Mouse (Mus musculus): ENCODE measurements around the gene C2cd3. TPM values are rescaled to one million over a fixed set of nuclear protein-coding genes. Genes with fewer than 3 reads are reported as not detected.

The C2cd3 gene
- polyA plus RNA-seq, 1 experiment from 2014 or later: 8.4 TPM

DNA sequence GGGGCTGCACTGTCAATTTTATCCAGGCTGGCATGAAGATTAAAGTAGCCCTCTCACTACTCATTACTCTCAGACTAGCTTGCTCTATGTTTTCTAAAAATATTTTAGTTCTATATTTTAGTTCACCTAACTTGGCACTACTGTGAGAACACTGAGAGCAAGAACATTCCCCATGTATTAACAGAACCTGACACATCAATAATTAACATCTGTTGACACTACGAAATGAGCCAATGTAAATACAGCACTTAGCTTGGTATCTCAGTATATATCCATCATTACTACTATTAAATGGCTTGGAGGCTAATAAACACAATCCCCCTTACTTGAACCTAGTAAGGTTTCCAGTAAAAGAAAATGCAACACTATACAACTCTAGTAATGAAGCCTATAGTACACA, 15.3 kb upstream of the C2cd3 start:
- Histone ChIP-seq H3K36me3 (ENCODE audit: control insufficient read depth, insufficient read depth) (no peaks in the 10 kb centered on the region), H3K9me3 (replicated peaks; ENCODE audit: control insufficient read depth, low read length) (no peaks in the 10 kb centered on the region), H3K4me3 (ENCODE audit: low read depth, low read length) (no peak overlapping the region), H3K27me3 (ENCODE audit: control insufficient read depth, insufficient read depth, low read depth, low read length) (no peaks in the 10 kb centered on the region), H3K9ac (ENCODE audit: low read depth, low read length) (no peak overlapping the region), H3K27ac (ENCODE audit: low read length) (no peak overlapping the region), H3K4me2 (ENCODE audit: low read depth, low read length) (no peak overlapping the region), H3K4me1 (ENCODE audit: control insufficient read depth, low read depth, low read length) (no peaks in the 10 kb centered on the region)
- WGBS (ENCODE audit: insufficient replicate concordance): 78% methylated on average over 1 of the region's 1 CpGs
- no peak for ATAC-seq (ENCODE audit: low read depth)

DNA sequence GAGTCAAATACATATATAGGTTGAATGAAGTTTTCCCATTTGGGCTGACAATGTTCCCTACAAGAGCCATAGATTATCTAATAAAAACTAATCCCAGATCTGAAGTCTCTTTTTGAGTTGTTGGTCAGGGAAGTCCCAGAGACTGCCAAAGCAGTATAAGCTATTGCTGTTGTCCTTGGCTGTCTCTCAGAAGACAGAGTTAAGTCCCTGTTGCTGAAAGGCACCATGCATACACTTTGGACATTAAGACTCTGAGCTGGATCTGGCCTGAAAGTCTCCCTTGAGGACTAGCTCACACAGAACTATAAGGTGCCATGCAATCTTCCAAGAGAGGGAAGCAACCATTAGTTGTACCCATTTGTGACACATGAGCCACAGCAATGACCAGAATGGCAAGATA, 14.2 kb upstream of the C2cd3 start:
- Histone ChIP-seq H3K9ac (ENCODE audit: low read depth, low read length) (no peak overlapping the region), H3K4me1 (ENCODE audit: control insufficient read depth, low read depth, low read length) (no peaks in the 10 kb centered on the region), H3K27ac (ENCODE audit: low read length) (no peak overlapping the region), H3K4me3 (ENCODE audit: low read depth, low read length) (no peak overlapping the region), H3K4me2 (ENCODE audit: low read depth, low read length) (no peak overlapping the region), H3K27me3 (ENCODE audit: control insufficient read depth, insufficient read depth, low read depth, low read length) (no peaks in the 10 kb centered on the region), H3K36me3 (ENCODE audit: control insufficient read depth, insufficient read depth) (no peaks in the 10 kb centered on the region), H3K9me3 (replicated peaks; ENCODE audit: control insufficient read depth, low read length) (no peaks in the 10 kb centered on the region)
- ATAC-seq (ENCODE audit: low read depth): no peak

DNA sequence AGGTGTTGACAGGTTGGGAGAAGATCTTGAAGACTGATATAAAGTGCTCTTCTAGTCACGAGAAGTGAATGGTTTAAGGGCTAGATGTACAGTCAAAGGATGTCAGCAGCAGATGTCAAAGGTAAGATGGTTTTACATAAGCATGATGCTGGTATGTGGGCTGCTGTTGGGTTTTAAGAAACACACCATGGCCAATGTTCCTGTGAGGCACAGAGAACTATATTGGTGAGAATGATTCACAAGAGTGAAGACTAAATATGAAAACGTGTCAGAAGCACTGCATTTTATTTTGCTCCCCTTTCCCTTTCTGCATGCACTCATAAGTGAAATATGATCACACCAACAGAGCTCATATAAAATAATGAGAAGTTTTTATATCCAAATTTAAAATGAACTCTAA, 8.9 kb upstream of the C2cd3 start:
- no peaks in the 10 kb centered on the region; the same call in 1 of the 2 replicates for H3K4me1 ChIP-seq (ENCODE audit: control insufficient read depth, low read depth, low read length)
- no peak overlapping the region for H3K9ac ChIP-seq (ENCODE audit: low read depth, low read length)
- no peak for ATAC-seq (ENCODE audit: low read depth)
- H3K4me2 ChIP-seq (ENCODE audit: low read depth, low read length): no peak overlapping the region
- H3K4me3 ChIP-seq (ENCODE audit: low read depth, low read length): no peak overlapping the region
- H3K27me3 ChIP-seq (ENCODE audit: control insufficient read depth, insufficient read depth, low read depth, low read length): no peaks in the 10 kb centered on the region
- 63% methylated on average over 2 of the region's 2 CpGs for WGBS (ENCODE audit: insufficient replicate concordance)
- no peaks in the 10 kb centered on the region for H3K36me3 ChIP-seq (ENCODE audit: control insufficient read depth, insufficient read depth)
- no peak overlapping the region for H3K27ac ChIP-seq (ENCODE audit: low read length)
- no peaks in the 10 kb centered on the region for H3K9me3 ChIP-seq (replicated peaks; ENCODE audit: control insufficient read depth, low read length)

DNA sequence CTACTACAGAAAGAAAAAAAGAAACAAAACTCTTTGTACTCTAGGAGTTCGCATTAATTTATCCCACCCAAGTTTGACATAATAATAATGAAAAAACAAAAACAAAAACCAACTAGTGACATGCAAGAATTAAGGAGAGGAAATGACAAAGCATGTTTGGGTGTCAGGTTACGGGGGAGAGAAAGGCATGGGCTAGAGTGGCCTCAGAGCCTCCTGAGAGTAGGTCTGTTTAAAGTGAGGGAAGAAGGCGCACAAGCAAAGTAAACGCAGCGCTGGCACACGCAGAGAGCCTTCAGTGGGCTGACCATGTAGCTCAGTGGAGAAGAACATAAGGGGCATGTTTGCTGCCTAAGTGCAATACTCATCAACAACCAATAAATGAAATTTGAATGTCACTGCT, 7.1 kb upstream of the C2cd3 start:
- Histone ChIP-seq H3K9me3 (replicated peaks; ENCODE audit: control insufficient read depth, low read length) (no peaks in the 10 kb centered on the region), H3K4me1 (ENCODE audit: control insufficient read depth, low read depth, low read length) (no peaks in the 10 kb centered on the region; the same call in 1 of the 2 replicates), H3K4me3 (ENCODE audit: low read depth, low read length) (no peak overlapping the region), H3K27me3 (ENCODE audit: control insufficient read depth, insufficient read depth, low read depth, low read length) (no peaks in the 10 kb centered on the region), H3K36me3 (ENCODE audit: control insufficient read depth, insufficient read depth) (no peaks in the 10 kb centered on the region), H3K4me2 (ENCODE audit: low read depth, low read length) (no peak overlapping the region), H3K9ac (ENCODE audit: low read depth, low read length) (no peak overlapping the region), H3K27ac (ENCODE audit: low read length) (no peak overlapping the region)
- ATAC-seq (ENCODE audit: low read depth): no peak
- WGBS (ENCODE audit: insufficient replicate concordance): 45% methylated on average over 6 of the region's 6 CpGs

DNA sequence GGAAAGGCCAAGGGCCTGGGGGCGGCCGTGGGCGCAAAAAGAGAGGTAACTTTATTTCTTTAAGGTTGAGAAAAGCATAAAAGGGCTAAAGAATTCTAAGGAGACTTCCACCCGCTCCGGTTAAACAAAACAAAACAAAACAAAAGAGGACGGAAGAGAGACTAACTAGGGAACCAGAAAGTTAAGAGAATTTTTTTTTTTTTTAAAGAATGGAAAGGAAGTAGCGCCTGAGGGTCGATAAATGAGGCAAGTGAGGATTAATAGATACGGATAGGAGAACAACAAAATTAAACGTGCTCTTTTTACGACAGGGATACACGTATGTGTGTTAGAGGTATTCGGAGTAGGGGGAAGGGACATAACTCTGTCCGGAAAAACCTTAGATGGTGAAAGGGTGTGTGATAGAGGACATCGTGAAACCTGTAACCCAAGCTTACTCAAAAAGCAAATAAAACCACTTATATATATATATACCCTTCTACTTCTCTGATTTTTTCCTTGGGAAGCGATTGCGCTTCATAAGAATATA, 483 bp downstream of the C2cd3 start:
- Histone ChIP-seq H3K4me1 (ENCODE audit: control insufficient read depth, low read depth, low read length) (peaks cover 14% of the 10 kb centered on the region), H3K9me3 (replicated peaks; ENCODE audit: control insufficient read depth, low read length) (no peaks in the 10 kb centered on the region), H3K4me2 (ENCODE audit: low read depth, low read length) (peak overlapping the region; percentile 87), H3K27me3 (ENCODE audit: control insufficient read depth, insufficient read depth, low read depth, low read length) (no peaks in the 10 kb centered on the region), H3K27ac (ENCODE audit: low read length) (peak overlapping the region; percentile 96), H3K36me3 (ENCODE audit: control insufficient read depth, insufficient read depth) (peaks cover 17% of the 10 kb centered on the region), H3K9ac (ENCODE audit: low read depth, low read length) (peak overlapping the region; percentile 90), H3K4me3 (ENCODE audit: low read depth, low read length) (peak overlapping the region; percentile 96)
- ATAC-seq (ENCODE audit: low read depth): no peak
- WGBS (ENCODE audit: insufficient replicate concordance): 6% methylated on average over 17 of the region's 17 CpGs

DNA sequence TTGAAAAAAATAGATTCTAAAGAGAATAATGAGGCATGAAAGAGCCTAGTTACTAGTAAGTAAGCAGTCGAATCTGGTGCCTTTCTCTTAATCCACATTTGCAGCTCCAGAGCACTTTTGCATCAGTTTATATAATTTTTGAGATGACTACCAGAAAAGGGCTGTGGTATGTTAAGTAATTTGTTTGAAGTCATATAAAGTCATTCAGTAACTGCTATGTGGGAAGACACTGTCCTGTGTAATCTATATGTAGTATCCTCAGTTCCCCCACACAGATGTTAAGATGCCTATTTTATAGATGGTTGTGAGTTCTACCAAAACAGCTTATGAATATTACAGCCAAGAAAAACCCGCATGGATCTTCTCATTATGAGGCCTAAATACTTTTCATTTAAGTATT, 6.2 kb downstream of the C2cd3 start:
- H3K4me1 ChIP-seq (ENCODE audit: control insufficient read depth, low read depth, low read length): peaks cover 2% of the 10 kb centered on the region
- no peak overlapping the region for H3K9ac ChIP-seq (ENCODE audit: low read depth, low read length)
- no peaks in the 10 kb centered on the region for H3K27me3 ChIP-seq (ENCODE audit: control insufficient read depth, insufficient read depth, low read depth, low read length)
- no peak overlapping the region for H3K4me3 ChIP-seq (ENCODE audit: low read depth, low read length)
- no peak for ATAC-seq (ENCODE audit: low read depth)
- no peak overlapping the region for H3K4me2 ChIP-seq (ENCODE audit: low read depth, low read length)
- peaks cover 33% of the 10 kb centered on the region for H3K36me3 ChIP-seq (ENCODE audit: control insufficient read depth, insufficient read depth)
- 68% methylated on average over 2 of the region's 2 CpGs for WGBS (ENCODE audit: insufficient replicate concordance)
- H3K27ac ChIP-seq (ENCODE audit: low read length): no peak overlapping the region
- no peaks in the 10 kb centered on the region for H3K9me3 ChIP-seq (replicated peaks; ENCODE audit: control insufficient read depth, low read length)

DNA sequence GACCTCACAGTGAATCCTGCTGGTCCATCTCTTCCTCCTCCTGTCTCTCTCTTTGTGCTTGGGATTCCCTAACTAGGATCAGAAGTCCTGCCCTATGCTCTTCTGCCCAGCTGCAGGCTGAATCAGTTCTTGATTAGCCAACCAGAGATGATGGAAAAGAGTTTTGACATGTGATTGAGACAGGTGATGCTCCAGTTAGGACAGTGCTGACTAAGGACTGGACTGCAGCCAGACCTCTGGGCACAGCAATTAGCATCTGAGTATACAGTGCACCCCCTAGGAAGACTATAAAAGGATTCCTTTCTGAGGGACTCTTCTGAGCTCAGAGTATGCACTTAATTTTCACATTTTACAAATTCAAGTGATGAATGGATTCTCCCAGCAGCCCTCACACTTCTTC, 9.1 kb downstream of the C2cd3 start:
- no peak overlapping the region for H3K9ac ChIP-seq (ENCODE audit: low read depth, low read length)
- ATAC-seq (ENCODE audit: low read depth): no peak
- no peaks in the 10 kb centered on the region for H3K9me3 ChIP-seq (replicated peaks; ENCODE audit: control insufficient read depth, low read length)
- no peak overlapping the region for H3K4me3 ChIP-seq (ENCODE audit: low read depth, low read length)
- no peak overlapping the region for H3K4me2 ChIP-seq (ENCODE audit: low read depth, low read length)
- no peaks in the 10 kb centered on the region for H3K27me3 ChIP-seq (ENCODE audit: control insufficient read depth, insufficient read depth, low read depth, low read length)
- no peaks in the 10 kb centered on the region for H3K4me1 ChIP-seq (ENCODE audit: control insufficient read depth, low read depth, low read length)
- no peak overlapping the region for H3K27ac ChIP-seq (ENCODE audit: low read length)
- peaks cover 22% of the 10 kb centered on the region for H3K36me3 ChIP-seq (ENCODE audit: control insufficient read depth, insufficient read depth)

DNA sequence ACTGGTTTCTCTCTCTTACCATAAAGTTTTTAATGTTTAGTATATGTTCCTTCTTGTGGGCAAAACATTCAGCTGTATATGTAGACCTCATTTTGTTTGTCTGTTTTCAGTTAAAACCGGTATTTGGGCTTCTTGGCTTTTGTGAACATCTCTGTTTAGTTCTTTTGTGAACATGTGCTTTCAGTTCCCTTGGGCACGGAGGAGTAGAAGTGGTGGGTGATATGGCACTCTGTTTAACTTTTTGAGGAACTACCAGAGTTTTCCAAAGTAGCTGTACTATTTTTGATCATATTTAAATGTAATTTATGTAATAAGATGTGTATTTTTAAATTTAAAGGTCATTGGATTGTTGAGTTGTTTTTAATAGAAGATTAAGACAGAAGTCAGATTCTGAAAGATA, 11.2 kb downstream of the C2cd3 start:
- Histone ChIP-seq H3K4me2 (ENCODE audit: low read depth, low read length) (no peak overlapping the region), H3K27ac (ENCODE audit: low read length) (no peak overlapping the region), H3K4me1 (ENCODE audit: control insufficient read depth, low read depth, low read length) (no peaks in the 10 kb centered on the region), H3K9ac (ENCODE audit: low read depth, low read length) (no peak overlapping the region), H3K27me3 (ENCODE audit: control insufficient read depth, insufficient read depth, low read depth, low read length) (no peaks in the 10 kb centered on the region), H3K9me3 (replicated peaks; ENCODE audit: control insufficient read depth, low read length) (no peaks in the 10 kb centered on the region), H3K36me3 (ENCODE audit: control insufficient read depth, insufficient read depth) (peaks cover 16% of the 10 kb centered on the region), H3K4me3 (ENCODE audit: low read depth, low read length) (no peak overlapping the region)
- no peak for ATAC-seq (ENCODE audit: low read depth)
- WGBS (ENCODE audit: insufficient replicate concordance): 72% methylated on average over 2 of the region's 2 CpGs

DNA sequence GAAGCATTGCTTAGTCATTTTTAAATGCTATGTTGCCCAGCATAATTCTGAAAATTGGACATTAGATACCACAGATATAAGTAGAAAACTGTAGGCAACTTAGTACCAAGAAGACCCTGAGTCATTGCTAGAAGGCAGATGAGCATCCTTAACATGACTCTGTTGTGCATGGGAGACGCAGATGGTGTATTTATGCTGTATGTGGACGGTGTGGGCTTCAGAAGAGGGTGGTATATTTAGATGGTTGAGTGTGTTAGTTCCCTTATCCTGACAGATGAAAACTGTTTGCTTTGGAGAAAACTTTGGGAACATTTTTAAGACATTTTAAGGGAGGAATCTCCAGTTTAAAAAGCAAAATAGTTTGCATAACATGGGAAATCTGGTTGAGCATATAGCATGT, 16.1 kb downstream of the C2cd3 start:
- WGBS (ENCODE audit: insufficient replicate concordance): 88% methylated on average over 2 of the region's 2 CpGs
- H3K4me1 ChIP-seq (ENCODE audit: control insufficient read depth, low read depth, low read length): no peaks in the 10 kb centered on the region
- H3K4me2 ChIP-seq (ENCODE audit: low read depth, low read length): no peak overlapping the region
- no peaks in the 10 kb centered on the region for H3K27me3 ChIP-seq (ENCODE audit: control insufficient read depth, insufficient read depth, low read depth, low read length)
- peaks cover 14% of the 10 kb centered on the region for H3K36me3 ChIP-seq (ENCODE audit: control insufficient read depth, insufficient read depth)
- H3K4me3 ChIP-seq (ENCODE audit: low read depth, low read length): no peak overlapping the region
- no peak for ATAC-seq (ENCODE audit: low read depth)
- H3K9ac ChIP-seq (ENCODE audit: low read depth, low read length): no peak overlapping the region
- H3K9me3 ChIP-seq (replicated peaks; ENCODE audit: control insufficient read depth, low read length): no peaks in the 10 kb centered on the region
- no peak overlapping the region for H3K27ac ChIP-seq (ENCODE audit: low read length)

DNA sequence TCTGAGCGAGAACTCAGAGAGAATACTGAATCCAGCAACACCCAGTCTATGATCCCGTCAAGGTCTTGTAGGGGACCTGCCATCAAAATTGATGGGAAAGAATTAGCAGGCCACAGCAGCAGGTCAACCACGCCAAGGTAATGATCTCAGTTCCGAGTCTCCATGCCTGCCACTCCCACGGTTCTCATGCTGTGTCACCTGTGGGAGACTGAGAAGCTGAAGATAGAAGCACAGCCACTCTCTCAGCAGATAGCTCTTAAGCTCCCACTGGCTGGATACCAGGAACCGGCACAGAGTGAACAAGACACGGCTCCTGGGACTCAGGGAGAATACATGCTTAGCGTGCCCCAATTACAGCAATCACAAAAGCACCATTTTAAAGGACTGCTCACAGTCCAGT, 18.1 kb downstream of the C2cd3 start:
- Histone ChIP-seq H3K36me3 (ENCODE audit: control insufficient read depth, insufficient read depth) (peaks cover 18% of the 10 kb centered on the region), H3K4me2 (ENCODE audit: low read depth, low read length) (no peak overlapping the region), H3K27ac (ENCODE audit: low read length) (no peak overlapping the region), H3K9ac (ENCODE audit: low read depth, low read length) (no peak overlapping the region), H3K9me3 (replicated peaks; ENCODE audit: control insufficient read depth, low read length) (no peaks in the 10 kb centered on the region), H3K4me1 (ENCODE audit: control insufficient read depth, low read depth, low read length) (no peaks in the 10 kb centered on the region), H3K27me3 (ENCODE audit: control insufficient read depth, insufficient read depth, low read depth, low read length) (no peaks in the 10 kb centered on the region), H3K4me3 (ENCODE audit: low read depth, low read length) (no peak overlapping the region)
- 84% methylated on average over 8 of the region's 8 CpGs for WGBS (ENCODE audit: insufficient replicate concordance)
- no peak for ATAC-seq (ENCODE audit: low read depth)
